ENCODE assay signal across 17 mouse cellular contexts in genomic region chr3:35948197-35948596, GRCm38 (mm10).
"Had no signal": no experiment of that assay in that cellular context is flagged by ENCODE, and none has a peak within 500 bp of the region (broad histone marks: within the 10 kb centered on the region; RNA-seq: fewer than 3 reads in every experiment).

No protein-coding gene starts in this region.

- H3K27me3 ChIP-seq: liver, embryonic 15.5 days; lung, embryonic 15.5 days; midbrain, embryonic 12.5 days; neural tube, embryonic 12.5 days had no signal

- H3K9me3 ChIP-seq: liver, embryonic 15.5 days; lung, embryonic 15.5 days; midbrain, embryonic 10.5 days; midbrain, embryonic 12.5 days; neural tube, embryonic 12.5 days had no signal

- H3K27ac ChIP-seq: liver, embryonic 15.5 days; lung, embryonic 15.5 days; midbrain, embryonic 10.5 days; midbrain, embryonic 12.5 days; neural tube, embryonic 12.5 days had no signal

- H3K4me3 ChIP-seq: liver, embryonic 15.5 days; lung, embryonic 15.5 days; midbrain, embryonic 10.5 days; midbrain, embryonic 12.5 days; neural tube, embryonic 12.5 days had no signal

- ATAC-seq: liver, postnatal 0 days; lung, postnatal 0 days; midbrain, embryonic 16.5 days had no signal

- DNase-seq: liver, postnatal 0 days; lung, adult 2 months; lung, postnatal 14 days; lung, postnatal 4 days; midbrain, embryonic 14.5 days; right cerebral cortex, postnatal 14 days; spleen, adult 18-20 months; thymus, adult 18-20 months; thymus, postnatal 14 days; thymus, postnatal 36 days had no signal

- H3K4me1 ChIP-seq: liver, embryonic 15.5 days; lung, embryonic 15.5 days; midbrain, embryonic 10.5 days; midbrain, embryonic 12.5 days; neural tube, embryonic 12.5 days had no signal

- H3K36me3 ChIP-seq: liver, embryonic 15.5 days; lung, embryonic 15.5 days; midbrain, embryonic 10.5 days; midbrain, embryonic 12.5 days; neural tube, embryonic 12.5 days had no signal
